ENCODE assay signal across 8 mouse cellular contexts in genomic region chr2:173413906-173414656, GRCm38 (mm10).
DNase-seq lines count a peak whose midpoint lies in the region; TF ChIP-seq lines count a peak whose summit lies in the region.

No protein-coding gene starts in this region.

- H3K4me2 ChIP-seq in myocyte (ENCODE audit: low read depth) = no peak overlapping the region

- WGBS in forebrain, embryonic 10.5 days = 83% methylated on average over 18 of the region's 18 CpGs

- H3K27ac ChIP-seq in forebrain, embryonic 10.5 days = peak overlapping the region; percentile 45
- H3K27ac ChIP-seq in layer of hippocampus, adult 2 months = no peak overlapping the region

- no peak overlapping the region for H3ac ChIP-seq in myocyte (ENCODE audit: control insufficient read depth, insufficient read length)

- DNase-seq in thymus, postnatal 14 days = peak; percentile 15
- no peak for DNase-seq in thymus, postnatal 25 days
- DNase-seq in forebrain, embryonic 10.5 days (ENCODE audit: extremely low spot score, low spot score) = no peak
- DNase-seq in heart, postnatal 10 days = peak; percentile 68 to 71
- peak; percentile 19 to 33 for DNase-seq in layer of hippocampus, adult 2 months (ENCODE audit: low spot score in 2 of 2)
- DNase-seq in yolk sac, embryonic 10.5 days (ENCODE audit: low spot score) = no peak
- DNase-seq in thymus, postnatal 10 days (ENCODE audit: low spot score in 2 of 2) = no peak

- H3K36me3 ChIP-seq in forebrain, embryonic 10.5 days (replicated peaks) = no peaks in the 10 kb centered on the region
- no peaks in the 10 kb centered on the region for H3K36me3 ChIP-seq in myocyte (ENCODE audit: control insufficient read depth, insufficient read depth)

- peaks cover 3% of the 10 kb centered on the region; the same call in 1 of the 2 replicates for H3K9me3 ChIP-seq in forebrain, embryonic 10.5 days

- intact Hi-C loops in heart, postnatal 10 days (cut with DNase I) = no loop called here

- H3K4me1 ChIP-seq in forebrain, embryonic 10.5 days = peaks cover 23% of the 10 kb centered on the region

- no peaks in the 10 kb centered on the region for H3K79me2 ChIP-seq in myocyte (ENCODE audit: control insufficient read depth, insufficient read depth)

- H3K27me3 ChIP-seq in forebrain, embryonic 10.5 days (ENCODE audit: poor library complexity, severe bottlenecking) = peaks cover 16% of the 10 kb centered on the region; the same call in 1 of the 2 replicates
- H3K27me3 ChIP-seq in myocyte (ENCODE audit: control insufficient read depth, insufficient read depth, insufficient read length) = no peaks in the 10 kb centered on the region

- TF ChIP-seq POLR2A in myocyte (IDR thresholded peaks at IDR 0.05; ENCODE audit: insufficient read length, low read depth) = no peak

- TF ChIP-seq CTCF in layer of hippocampus, adult 2 months (conservative IDR thresholded peaks at IDR 0.05) = no peak; the same call in 1 of the 2 replicates

- H3K4me3 ChIP-seq in forebrain, embryonic 10.5 days = no peak overlapping the region
- H3K4me3 ChIP-seq in layer of hippocampus, adult 2 months = no peak overlapping the region
- no peak overlapping the region for H3K4me3 ChIP-seq in myocyte

TF ChIP-seq in myocyte, 11 proteins besides CTCF, POLR2A, EP300 and RAD21:
- TF ChIP-seq USF1 (IDR thresholded peaks at IDR 0.05; ENCODE audit: low read depth) (no peak), POLR2AphosphoS2 (IDR thresholded peaks at IDR 0.05; ENCODE audit: insufficient read length, low read depth) (no peak), CEBPB (IDR thresholded peaks at IDR 0.05; ENCODE audit: insufficient read depth, poor library complexity, severe bottlenecking) (no peak), MAX (IDR thresholded peaks at IDR 0.05; ENCODE audit: low read depth) (no peak), MYOD1 (IDR thresholded peaks at IDR 0.05; ENCODE audit: control insufficient read depth in 1 of 3, insufficient read length in 2 of 3, low read depth in 2 of 3) (peak in 2 of 3 experiments; percentile 71 to 80), TCF3 (IDR thresholded peaks at IDR 0.05; ENCODE audit: insufficient read length, low read depth) (no peak), E2F4 (IDR thresholded peaks at IDR 0.05; ENCODE audit: insufficient read depth) (no peak), SRF (IDR thresholded peaks at IDR 0.05; ENCODE audit: control insufficient read depth, insufficient read length, low read depth) (no peak), MYOG (IDR thresholded peaks at IDR 0.05; ENCODE audit: control insufficient read depth in 1 of 3, insufficient read depth in 1 of 3, insufficient read length in 2 of 3, low read depth in 2 of 3) (peak in 2 of 3 experiments; percentile 60 to 70), REST (IDR thresholded peaks at IDR 0.05; ENCODE audit: insufficient read depth, insufficient read length) (no peak), TCF12 (IDR thresholded peaks at IDR 0.05; ENCODE audit: insufficient read depth, poor library complexity, severe bottlenecking) (no peak)

Comparison
In these comparisons a context has a peak if more than half of its experiments do, and no peak if none do; other contexts are left out.
1. DNase-seq: peak in thymus, postnatal 14 days (single experiment), heart, postnatal 10 days (2 of 2) and layer of hippocampus, adult 2 months (2 of 2); none in thymus, postnatal 25 days (single experiment), forebrain, embryonic 10.5 days (single experiment), yolk sac, embryonic 10.5 days (single experiment) and thymus, postnatal 10 days (0 of 2).